Mouse (Mus musculus): Measurements from ENCODE around the gene Aspa. TPM values are rescaled to one million over a fixed set of nuclear protein-coding genes. Genes with fewer than 3 reads are reported as not detected.

Gene Aspa
- polyA plus RNA-seq, 1 experiment from 2014 or later: not detected

- no peaks in the 10 kb centered on the region for H3K9me3 ChIP-seq
- no peak for DNase-seq (ENCODE audit: low spot score)
- no peaks in the 10 kb centered on the region for H3K27me3 ChIP-seq (ENCODE audit: insufficient read depth, poor library complexity, severe bottlenecking)
- no peaks in the 10 kb centered on the region for H3K36me3 ChIP-seq
- peaks cover 26% of the 10 kb centered on the region for H3K4me1 ChIP-seq
- no peak overlapping the region for H3K4me3 ChIP-seq
- no peak overlapping the region for H3K27ac ChIP-seq
These were observed 45.0 kb downstream of the Aspa start for GRCm38 (mm10) chr11:73284351-73284750.

- Histone ChIP-seq H3K9me3 (no peaks in the 10 kb centered on the region), H3K27ac (no peak overlapping the region), H3K4me1 (peaks cover 26% of the 10 kb centered on the region), H3K27me3 (ENCODE audit: insufficient read depth, poor library complexity, severe bottlenecking) (no peaks in the 10 kb centered on the region; the same call in 1 of the 2 replicates), H3K4me3 (no peak overlapping the region), H3K36me3 (no peaks in the 10 kb centered on the region)
- 44% methylated on average over 1 of the region's 1 CpGs for WGBS
- DNase-seq (ENCODE audit: low spot score): no peak
These were observed 45.5 kb downstream of the Aspa start for GRCm38 (mm10) chr11:73283926-73284325.

- H3K4me3 ChIP-seq: no peak overlapping the region
- DNase-seq (ENCODE audit: low spot score): no peak
- H3K27me3 ChIP-seq (ENCODE audit: insufficient read depth, poor library complexity, severe bottlenecking): no peaks in the 10 kb centered on the region; the same call in 1 of the 2 replicates
- H3K36me3 ChIP-seq: no peaks in the 10 kb centered on the region
- H3K27ac ChIP-seq: no peak overlapping the region
- no peaks in the 10 kb centered on the region for H3K9me3 ChIP-seq
- H3K4me1 ChIP-seq: peaks cover 26% of the 10 kb centered on the region
- 45% methylated on average over 9 of the region's 9 CpGs for WGBS
These were observed 46.0 kb downstream of the Aspa start for GRCm38 (mm10) chr11:73283369-73283768.

DNA sequence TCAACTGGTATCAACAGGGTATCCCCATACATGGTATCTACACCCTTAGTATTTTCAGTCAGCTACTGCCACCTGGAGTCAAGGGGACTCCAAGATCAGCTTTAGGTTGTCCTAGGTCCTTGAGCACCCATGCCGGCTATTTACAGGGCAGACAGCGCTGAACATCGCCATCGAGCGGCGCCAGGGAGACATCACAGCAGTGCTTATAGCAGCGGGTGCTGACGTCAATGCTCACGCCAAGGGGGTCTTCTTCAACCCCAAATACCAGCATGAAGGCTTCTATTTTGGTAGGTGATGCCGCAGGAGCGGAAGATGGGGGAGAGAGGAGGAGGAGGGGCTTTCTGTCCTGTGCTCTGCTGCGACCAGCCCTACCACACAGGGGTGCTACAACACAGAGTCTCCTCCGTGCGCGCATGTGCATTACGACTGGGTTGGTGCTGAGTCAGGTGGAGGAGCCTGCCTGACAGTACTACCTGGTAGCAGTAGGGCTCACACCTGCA is 47.8 kb downstream of the Aspa start:
- 4% methylated on average over 16 of the region's 16 CpGs for WGBS
- peak; percentile 83 for DNase-seq (ENCODE audit: low spot score)
- H3K27me3 ChIP-seq (ENCODE audit: insufficient read depth, poor library complexity, severe bottlenecking): no peaks in the 10 kb centered on the region; the same call in 1 of the 2 replicates
- peaks cover 26% of the 10 kb centered on the region for H3K4me1 ChIP-seq
- H3K27ac ChIP-seq: 0 out of 2 replicates have a peak overlapping the region, but pooled peaks have one; percentile 13
- no peaks in the 10 kb centered on the region for H3K36me3 ChIP-seq
- no peaks in the 10 kb centered on the region for H3K9me3 ChIP-seq
- H3K4me3 ChIP-seq: peak overlapping the region; percentile 49

DNA sequence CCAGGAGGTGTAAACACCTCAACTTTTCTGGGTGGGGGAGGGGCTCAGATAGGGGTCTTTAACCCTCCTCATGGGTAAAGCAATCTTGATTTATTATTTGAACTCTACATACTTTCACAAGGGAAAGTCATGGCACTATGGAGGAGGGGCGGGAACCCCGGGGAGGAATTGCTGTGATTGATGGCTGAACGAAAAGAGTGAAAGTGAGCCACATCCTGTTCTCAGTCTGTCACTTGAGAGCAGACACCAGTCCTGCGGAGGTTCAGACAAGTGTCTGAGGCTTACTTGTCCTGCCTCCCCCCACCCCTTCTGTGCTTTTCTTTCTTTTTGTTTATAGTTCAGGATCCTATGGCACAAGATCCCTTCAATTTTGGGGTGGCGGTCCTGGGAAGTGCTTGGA is 48.7 kb downstream of the Aspa start:
- WGBS: 40% methylated on average over 5 of the region's 5 CpGs
- H3K36me3 ChIP-seq: no peaks in the 10 kb centered on the region
- H3K27me3 ChIP-seq (ENCODE audit: insufficient read depth, poor library complexity, severe bottlenecking): no peaks in the 10 kb centered on the region; the same call in 1 of the 2 replicates
- no peaks in the 10 kb centered on the region for H3K9me3 ChIP-seq
- H3K4me1 ChIP-seq: peaks cover 26% of the 10 kb centered on the region
- no peak for DNase-seq (ENCODE audit: low spot score)
- H3K27ac ChIP-seq: no peak overlapping the region
- H3K4me3 ChIP-seq: no peak overlapping the region; the same call in 1 of the 2 replicates

GRCm38 (mm10) chr11:73274821-73275220 is 54.6 kb downstream of the Aspa start:
- Histone ChIP-seq H3K4me3 (no peak overlapping the region), H3K27ac (no peak overlapping the region), H3K4me1 (no peaks in the 10 kb centered on the region), H3K9me3 (no peaks in the 10 kb centered on the region), H3K36me3 (no peaks in the 10 kb centered on the region), H3K27me3 (ENCODE audit: insufficient read depth, poor library complexity, severe bottlenecking) (no peaks in the 10 kb centered on the region; the same call in 1 of the 2 replicates)
- DNase-seq (ENCODE audit: low spot score): no peak
- WGBS: 38% methylated on average over 2 of the region's 2 CpGs

DNA sequence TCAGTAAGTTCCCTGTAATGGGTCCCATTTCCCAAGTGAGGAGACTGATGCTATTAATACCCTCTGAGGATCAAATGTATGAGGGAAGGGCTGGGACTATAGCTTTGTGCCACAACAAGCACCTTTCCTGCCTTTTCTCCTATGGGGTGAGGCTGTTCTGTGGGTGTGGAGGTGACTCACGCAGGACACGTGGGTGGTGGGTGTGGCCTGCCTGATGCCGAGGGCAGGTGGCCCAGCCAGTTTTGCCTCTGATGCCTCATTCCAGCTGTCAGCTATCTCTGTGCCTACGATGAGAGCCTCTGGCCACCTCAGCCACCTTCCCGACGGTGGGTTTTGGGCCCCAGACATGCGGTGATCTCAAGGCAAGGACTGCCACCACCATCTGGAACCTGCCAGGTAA is 62.1 kb downstream of the Aspa start, which contains the start of gene Trpv3:
TSS of gene Trpv3 (plus strand) at position 122 of the 400 bp plus-strand sequence.
- Histone ChIP-seq H3K36me3 (no peaks in the 10 kb centered on the region), H3K4me3 (no peak within 1 kb of the TSS), H3K9me3 (no peaks in the 10 kb centered on the region), H3K27me3 (ENCODE audit: insufficient read depth, poor library complexity, severe bottlenecking) (peaks cover 5% of the 10 kb centered on the region; the same call in 1 of the 2 replicates), H3K4me1 (peaks cover 9% of the 10 kb centered on the region), H3K27ac (no peak within 1 kb of the TSS)
- no peak for DNase-seq (ENCODE audit: low spot score)
- 79% methylated on average over 7 of the region's 7 CpGs for WGBS

DNA sequence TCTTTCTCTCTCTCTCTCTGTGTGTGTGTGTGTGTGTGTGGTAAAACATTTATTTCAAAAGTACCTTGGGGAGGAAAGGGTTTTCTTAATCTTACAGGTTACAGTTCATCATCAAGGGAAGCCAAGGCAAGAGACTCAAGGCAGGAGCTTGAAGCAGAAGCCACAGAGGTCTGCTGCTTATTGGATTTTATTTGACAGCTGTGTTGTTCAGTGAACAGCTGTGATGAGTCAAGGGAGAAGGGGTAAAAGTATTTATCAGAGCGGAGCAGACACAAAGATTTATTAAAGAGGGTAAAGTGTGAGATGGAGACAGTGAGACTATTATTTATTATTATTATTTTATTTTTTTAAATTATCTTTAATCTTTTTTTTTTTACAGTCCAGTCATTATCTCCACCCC is 68.0 kb downstream of the Aspa start:
- DNase-seq (ENCODE audit: low spot score): no peak
- Histone ChIP-seq H3K27ac (no peak overlapping the region), H3K4me1 (no peaks in the 10 kb centered on the region), H3K27me3 (ENCODE audit: insufficient read depth, poor library complexity, severe bottlenecking) (no peaks in the 10 kb centered on the region), H3K36me3 (no peaks in the 10 kb centered on the region), H3K9me3 (no peaks in the 10 kb centered on the region), H3K4me3 (no peak overlapping the region)
- 82% methylated on average over 1 of the region's 1 CpGs for WGBS

- H3K4me1 ChIP-seq: no peaks in the 10 kb centered on the region
- no peak overlapping the region for H3K4me3 ChIP-seq
- no peaks in the 10 kb centered on the region for H3K9me3 ChIP-seq
- H3K36me3 ChIP-seq: no peaks in the 10 kb centered on the region
- WGBS: 61% methylated on average over 3 of the region's 3 CpGs
- no peaks in the 10 kb centered on the region for H3K27me3 ChIP-seq (ENCODE audit: insufficient read depth, poor library complexity, severe bottlenecking)
- H3K27ac ChIP-seq: no peak overlapping the region
- DNase-seq (ENCODE audit: low spot score): no peak
These were observed 68.9 kb downstream of the Aspa start for GRCm38 (mm10) chr11:73260457-73260856.

DNA sequence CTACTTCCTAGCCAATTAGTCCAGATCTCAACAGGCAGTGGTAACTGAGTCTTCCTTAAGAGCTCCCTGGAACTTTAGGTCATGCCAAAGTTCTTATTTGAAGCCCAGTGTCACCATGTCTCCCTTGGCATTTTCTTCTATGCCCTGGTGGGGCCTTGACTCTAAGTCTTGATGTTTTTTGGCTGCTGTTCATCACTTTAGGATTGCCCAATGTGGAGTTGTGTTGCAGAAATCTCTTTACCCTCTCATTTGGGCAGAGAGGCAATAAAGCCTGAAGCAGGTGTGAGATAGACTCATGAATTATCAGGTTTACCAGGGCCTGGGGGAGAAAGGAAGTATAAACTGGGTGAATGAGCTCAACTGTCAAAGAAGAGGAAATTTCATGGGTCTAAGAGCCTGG is 70.7 kb downstream of the Aspa start:
- no peaks in the 10 kb centered on the region for H3K36me3 ChIP-seq
- DNase-seq (ENCODE audit: low spot score): no peak
- H3K27me3 ChIP-seq (ENCODE audit: insufficient read depth, poor library complexity, severe bottlenecking): no peaks in the 10 kb centered on the region
- no peak overlapping the region for H3K27ac ChIP-seq
- no peaks in the 10 kb centered on the region for H3K9me3 ChIP-seq
- no peaks in the 10 kb centered on the region for H3K4me1 ChIP-seq
- H3K4me3 ChIP-seq: no peak overlapping the region

- Histone ChIP-seq H3K9me3 (no peaks in the 10 kb centered on the region), H3K36me3 (no peaks in the 10 kb centered on the region), H3K27me3 (ENCODE audit: insufficient read depth, poor library complexity, severe bottlenecking) (no peaks in the 10 kb centered on the region), H3K4me3 (no peak overlapping the region), H3K4me1 (no peaks in the 10 kb centered on the region), H3K27ac (no peak overlapping the region)
- 75% methylated on average over 4 of the region's 4 CpGs for WGBS
- DNase-seq (ENCODE audit: low spot score): no peak
These were observed 71.9 kb downstream of the Aspa start for GRCm38 (mm10) chr11:73257362-73257945.

All from heart, embryonic 10.5 days (tissue).